Mouse (Mus musculus): ENCODE measurements at regions not wholly inside any gene's neighbourhood (a gene's known extent, or its start where the extent isn't known, plus 50 kb on each side); places are given as distances from the start of the nearest gene placed in this dataset.

GRCm38 (mm10) chr1:39102989-39103910, 90.3 kb upstream of the Npas2 start:
- no peaks in the 10 kb centered on the region for H3K36me3 ChIP-seq
- 0 out of 2 replicates have a peak, but pooled peaks cover 3% of the 10 kb centered on the region for H3K4me1 ChIP-seq
- H3K9me3 ChIP-seq = no peaks in the 10 kb centered on the region
- no peak for ATAC-seq (ENCODE audit: low FRiP score, low read depth)
- H3K4me3 ChIP-seq = no peak overlapping the region
- H3K27ac ChIP-seq (replicated peaks) = no peak overlapping the region
- no peak overlapping the region for H3K4me2 ChIP-seq (replicated peaks)
- H3K9ac ChIP-seq (replicated peaks) = no peak overlapping the region
- 79% methylated on average over 14 of the region's 14 CpGs for WGBS
- H3K27me3 ChIP-seq = 0 out of 2 replicates have a peak, but pooled peaks cover 2% of the 10 kb centered on the region

- Histone ChIP-seq H3K4me1 (0 out of 2 replicates have a peak, but pooled peaks cover 3% of the 10 kb centered on the region), H3K36me3 (no peaks in the 10 kb centered on the region), H3K9ac (replicated peaks) (no peak overlapping the region), H3K9me3 (no peaks in the 10 kb centered on the region), H3K27ac (replicated peaks) (no peak overlapping the region), H3K27me3 (0 out of 2 replicates have a peak, but pooled peaks cover 2% of the 10 kb centered on the region), H3K4me2 (replicated peaks) (no peak overlapping the region), H3K4me3 (no peak overlapping the region)
- no peak for ATAC-seq (ENCODE audit: low FRiP score, low read depth)
- 52% methylated on average over 17 of the region's 17 CpGs for WGBS
Measured at GRCm38 (mm10) chr1:39105546-39106371, 87.8 kb upstream of the Npas2 start.

GRCm38 (mm10) chr1:39106372-39106643, 87.2 kb upstream of the Npas2 start:
- 28% methylated on average over 4 of the region's 4 CpGs for whole genome bisulfite sequencing
- no peaks in the 10 kb centered on the region for H3K36me3 ChIP-seq
- H3K9ac ChIP-seq (replicated peaks) = no peak overlapping the region
- no peak overlapping the region for H3K4me2 ChIP-seq (replicated peaks)
- 0 out of 2 replicates have a peak, but pooled peaks cover 3% of the 10 kb centered on the region for H3K4me1 ChIP-seq
- H3K27me3 ChIP-seq = 0 out of 2 replicates have a peak, but pooled peaks cover 2% of the 10 kb centered on the region
- H3K4me3 ChIP-seq = no peak overlapping the region
- ATAC-seq (ENCODE audit: low FRiP score, low read depth) = no peak
- H3K27ac ChIP-seq (replicated peaks) = no peak overlapping the region
- H3K9me3 ChIP-seq = no peaks in the 10 kb centered on the region

GRCm38 (mm10) chr1:39106650-39107049, 86.9 kb upstream of the Npas2 start:
- H3K4me1 ChIP-seq = 0 out of 2 replicates have a peak, but pooled peaks cover 3% of the 10 kb centered on the region
- no peaks in the 10 kb centered on the region for H3K36me3 ChIP-seq
- 65% methylated on average over 6 of the region's 6 CpGs for WGBS
- H3K27ac ChIP-seq (replicated peaks) = no peak overlapping the region
- no peak overlapping the region for H3K4me3 ChIP-seq
- H3K4me2 ChIP-seq (replicated peaks) = no peak overlapping the region
- no peak for ATAC-seq (ENCODE audit: low FRiP score, low read depth)
- H3K27me3 ChIP-seq = 0 out of 2 replicates have a peak, but pooled peaks cover 2% of the 10 kb centered on the region
- no peaks in the 10 kb centered on the region for H3K9me3 ChIP-seq
- H3K9ac ChIP-seq (replicated peaks) = no peak overlapping the region

- no peaks in the 10 kb centered on the region for H3K36me3 ChIP-seq
- H3K27ac ChIP-seq (replicated peaks) = no peak overlapping the region
- no peaks in the 10 kb centered on the region for H3K27me3 ChIP-seq
- H3K4me3 ChIP-seq = no peak overlapping the region
- whole genome bisulfite sequencing = 83% methylated on average over 6 of the region's 6 CpGs
- no peaks in the 10 kb centered on the region for H3K4me1 ChIP-seq
- no peak overlapping the region for H3K4me2 ChIP-seq (replicated peaks)
- no peak overlapping the region for H3K9ac ChIP-seq (replicated peaks)
- no peaks in the 10 kb centered on the region for H3K9me3 ChIP-seq
- ATAC-seq (ENCODE audit: low FRiP score, low read depth) = no peak
Measured at GRCm38 (mm10) chr1:39116319-39116718, 77.2 kb upstream of the Npas2 start.

- H3K4me2 ChIP-seq (replicated peaks) = no peak overlapping the region
- H3K9me3 ChIP-seq = no peaks in the 10 kb centered on the region
- peak; percentile 69; the same call in 1 of the 2 replicates for ATAC-seq (ENCODE audit: low FRiP score, low read depth)
- H3K27ac ChIP-seq (replicated peaks) = peak overlapping the region; percentile 39; the same call in 1 of the 2 replicates
- peaks cover 11% of the 10 kb centered on the region; the same call in 1 of the 2 replicates for H3K4me1 ChIP-seq
- 52% methylated on average over 8 of the region's 8 CpGs for WGBS
- no peaks in the 10 kb centered on the region for H3K27me3 ChIP-seq
- H3K9ac ChIP-seq (replicated peaks) = no peak overlapping the region
- no peaks in the 10 kb centered on the region for H3K36me3 ChIP-seq
- H3K4me3 ChIP-seq = no peak overlapping the region
Measured at GRCm38 (mm10) chr1:39122316-39123015, 71.1 kb upstream of the Npas2 start.

- H3K27ac ChIP-seq (replicated peaks) = peak overlapping the region; percentile 39; the same call in 1 of the 2 replicates
- no peak overlapping the region for H3K4me2 ChIP-seq (replicated peaks)
- ATAC-seq (ENCODE audit: low FRiP score, low read depth) = peak; percentile 76
- peaks cover 11% of the 10 kb centered on the region; the same call in 1 of the 2 replicates for H3K4me1 ChIP-seq
- no peak overlapping the region for H3K9ac ChIP-seq (replicated peaks)
- no peak overlapping the region for H3K4me3 ChIP-seq
- WGBS = 65% methylated on average over 10 of the region's 10 CpGs
- H3K27me3 ChIP-seq = no peaks in the 10 kb centered on the region
- H3K36me3 ChIP-seq = no peaks in the 10 kb centered on the region
- no peaks in the 10 kb centered on the region for H3K9me3 ChIP-seq
Measured at GRCm38 (mm10) chr1:39123081-39123812, 70.3 kb upstream of the Npas2 start.

- ATAC-seq (ENCODE audit: low FRiP score, low read depth) = no peak
Measured at GRCm38 (mm10) chr1:39123813-39124146, 69.8 kb upstream of the Npas2 start.

GRCm38 (mm10) chr1:39134521-39134920, 59.0 kb upstream of the Npas2 start:
- no peak overlapping the region for H3K4me2 ChIP-seq (replicated peaks)

More at GRCm38 (mm10) chr1:39123813-39124146, 69.8 kb upstream of the Npas2 start:
- H3K4me1 ChIP-seq = peaks cover 11% of the 10 kb centered on the region; the same call in 1 of the 2 replicates
- H3K9me3 ChIP-seq = no peaks in the 10 kb centered on the region
- no peaks in the 10 kb centered on the region for H3K27me3 ChIP-seq
- 87% methylated on average over 2 of the region's 2 CpGs for WGBS
- peak overlapping the region; percentile 39; the same call in 1 of the 2 replicates for H3K27ac ChIP-seq (replicated peaks)
- H3K36me3 ChIP-seq = no peaks in the 10 kb centered on the region
- H3K4me3 ChIP-seq = no peak overlapping the region
- H3K4me2 ChIP-seq (replicated peaks) = no peak overlapping the region
- no peak overlapping the region for H3K9ac ChIP-seq (replicated peaks)

GRCm38 (mm10) chr1:39143054-39143453, 50.5 kb upstream of the Npas2 start:
- ATAC-seq (ENCODE audit: low FRiP score, low read depth) = no peak
- Histone ChIP-seq H3K9me3 (no peaks in the 10 kb centered on the region), H3K4me2 (replicated peaks) (no peak overlapping the region), H3K36me3 (no peaks in the 10 kb centered on the region), H3K4me1 (no peaks in the 10 kb centered on the region), H3K9ac (replicated peaks) (no peak overlapping the region), H3K27me3 (no peaks in the 10 kb centered on the region), H3K27ac (replicated peaks) (no peak overlapping the region), H3K4me3 (no peak overlapping the region)
- WGBS = 85% methylated on average over 2 of the region's 2 CpGs

More at GRCm38 (mm10) chr1:39134521-39134920, 59.0 kb upstream of the Npas2 start:
- ATAC-seq (ENCODE audit: low FRiP score, low read depth) = no peak
- Histone ChIP-seq H3K4me3 (no peak overlapping the region), H3K9me3 (no peaks in the 10 kb centered on the region), H3K27me3 (no peaks in the 10 kb centered on the region), H3K4me1 (no peaks in the 10 kb centered on the region), H3K27ac (replicated peaks) (no peak overlapping the region), H3K36me3 (no peaks in the 10 kb centered on the region), H3K9ac (replicated peaks) (no peak overlapping the region)
- 86% methylated on average over 2 of the region's 2 CpGs for WGBS

- Histone ChIP-seq H3K27ac (replicated peaks) (no peak overlapping the region), H3K27me3 (no peaks in the 10 kb centered on the region), H3K4me1 (no peaks in the 10 kb centered on the region), H3K9me3 (no peaks in the 10 kb centered on the region), H3K36me3 (no peaks in the 10 kb centered on the region), H3K9ac (replicated peaks) (no peak overlapping the region), H3K4me2 (replicated peaks) (no peak overlapping the region), H3K4me3 (no peak overlapping the region)
- ATAC-seq (ENCODE audit: low FRiP score, low read depth) = no peak
- WGBS = 85% methylated on average over 5 of the region's 5 CpGs
Measured at GRCm38 (mm10) chr1:39143626-39144025, 49.9 kb upstream of the Npas2 start.

Data from midbrain, embryonic 12.5 days (tissue).